Mouse (Mus musculus) liver, embryonic 11.5 days (tissue): Measurements from ENCODE around the gene 4632433K11Rik. TPM values are rescaled to one million over a fixed set of nuclear protein-coding genes. Genes with fewer than 3 reads are reported as not detected.

Experiments
- ATAC-seq: fragments of 200-750 bp; cut with Nextera tagmentation; replicated peaks from 2 replicates; pipeline ENCODE4 v1.8.0; 2017; ENCODE audit warnings: moderate number of reproducible peaks, mild to moderate bottlenecking, moderate TSS enrichment, moderate library complexity; ENCODE audit not compliant: low FRiP score
- DNase-seq: peaks from one replicate; pipeline ENCODE4 v3.0.0-alpha.2; 2017; ENCODE audit warnings: low spot score
- H3K27ac ChIP-seq: fragments of 300-500 bp; sonication (generic); 2 replicates; pipeline ENCODE4 v1.5.1; 2014; ENCODE audit warnings: mild to moderate bottlenecking, low read depth, low read length, control low read depth
- H3K27me3 ChIP-seq: fragments of 300-500 bp; sonication (generic); replicated peaks from 2 replicates; pipeline ENCODE4 v1.6.1; 2014; ENCODE audit warnings: low read length, mixed read lengths; ENCODE audit not compliant: control insufficient read depth, insufficient read depth
- H3K36me3 ChIP-seq: fragments of 300-500 bp; sonication (generic); 2 replicates; pipeline ENCODE4 v1.6.1; 2014; ENCODE audit warnings: mild to moderate bottlenecking, low read length, moderate library complexity, mixed read lengths; ENCODE audit not compliant: control insufficient read depth, insufficient read depth
- H3K4me1 ChIP-seq: fragments of 300-500 bp; sonication (generic); replicated peaks from 2 replicates; pipeline ENCODE4 v1.6.1; 2014; ENCODE audit warnings: low read length, mixed read lengths; ENCODE audit not compliant: control insufficient read depth, insufficient read depth
- H3K4me2 ChIP-seq: fragments of 300-500 bp; sonication (generic); 2 replicates; pipeline ENCODE4 v1.6.1; 2014; ENCODE audit warnings: mild to moderate bottlenecking, control low read depth, moderate library complexity
- H3K4me3 ChIP-seq: fragments of 300-500 bp; sonication (generic); 2 replicates; pipeline ENCODE4 v1.5.1; 2014; ENCODE audit warnings: low read depth, low read length, control low read depth
- H3K9ac ChIP-seq: fragments of 300-500 bp; sonication (generic); 2 replicates; pipeline ENCODE4 v1.6.1; 2014; ENCODE audit warnings: low read depth, low read length, control low read depth
- H3K9me3 ChIP-seq: fragments of 300-500 bp; sonication (generic); 2 replicates; pipeline ENCODE4 v1.6.1; 2016; ENCODE audit warnings: low read length, inconsistent platforms, mixed read lengths; ENCODE audit not compliant: control insufficient read depth
- WGBS: fragments of 180-500 bp; shearing (Covaris S2); extraction: QIAGEN DNeasy Blood & Tissue Kit; methylation state at CpG from one replicate; pipeline ENCODE4 v1.1.7; 2014; 5-methylcytosine and 5-hydroxymethylcytosine counted together
- polyA plus RNA-seq: library from polyadenylated mRNA; unstranded; fragments of >200 nt; fragmentation: Nextera tagmentation; extraction: Ambion mirVana; gene quantifications from 2 replicates; pipeline ENCODE4 v1.2.1, GENCODE M21; 2014

Gene 4632433K11Rik
- polyA plus RNA-seq, 1 experiment from 2014 or later, result not detected

GRCm38 (mm10) chr7:5057381-5057780 is 23.5 kb downstream of the 4632433K11Rik start:
- H3K36me3 ChIP-seq, result no peaks in the 10 kb centered on the region
- H3K4me2 ChIP-seq, result no peak overlapping the region
- WGBS, result 34% methylated on average over 8 of the region's 8 CpGs

GRCm38 (mm10) chr7:5057804-5058203 is 23.9 kb downstream of the 4632433K11Rik start:
- H3K4me2 ChIP-seq, result no peak overlapping the region
- ATAC-seq, result no peak
- DNase-seq, result no peak
- no peak overlapping the region for H3K4me3 ChIP-seq
- H3K36me3 ChIP-seq, result no peaks in the 10 kb centered on the region
- no peak overlapping the region for H3K27ac ChIP-seq
- peaks cover 12% of the 10 kb centered on the region for H3K4me1 ChIP-seq
- no peak overlapping the region for H3K9ac ChIP-seq
- H3K9me3 ChIP-seq, result no peaks in the 10 kb centered on the region
- 26% methylated on average over 11 of the region's 11 CpGs for WGBS
- H3K27me3 ChIP-seq, result peaks cover 62% of the 10 kb centered on the region

More at GRCm38 (mm10) chr7:5057381-5057780, 23.5 kb downstream of the 4632433K11Rik start:
- Histone ChIP-seq H3K4me3 (0 out of 2 replicates have a peak overlapping the region, but pooled peaks have one; percentile 32), H3K9me3 (no peaks in the 10 kb centered on the region), H3K27ac (no peak overlapping the region), H3K4me1 (peaks cover 15% of the 10 kb centered on the region), H3K27me3 (peaks cover 66% of the 10 kb centered on the region), H3K9ac (no peak overlapping the region)
- DNase-seq, result no peak
- no peak for ATAC-seq

GRCm38 (mm10) chr7:5058631-5059030 is 24.7 kb downstream of the 4632433K11Rik start:
- no peaks in the 10 kb centered on the region for H3K9me3 ChIP-seq
- H3K36me3 ChIP-seq, result no peaks in the 10 kb centered on the region
- peaks cover 54% of the 10 kb centered on the region for H3K27me3 ChIP-seq
- no peak overlapping the region for H3K4me3 ChIP-seq
- H3K9ac ChIP-seq, result no peak overlapping the region
- 92% methylated on average over 1 of the region's 1 CpGs for WGBS
- H3K27ac ChIP-seq, result no peak overlapping the region
- no peak overlapping the region for H3K4me2 ChIP-seq
- no peak for DNase-seq
- ATAC-seq, result no peak
- peaks cover 9% of the 10 kb centered on the region for H3K4me1 ChIP-seq

- ATAC-seq, result no peak
- DNase-seq, result no peak
- Histone ChIP-seq H3K27ac (no peak overlapping the region), H3K9me3 (no peaks in the 10 kb centered on the region), H3K4me1 (peaks cover 16% of the 10 kb centered on the region), H3K27me3 (peaks cover 46% of the 10 kb centered on the region), H3K9ac (no peak overlapping the region), H3K4me3 (0 out of 2 replicates have a peak overlapping the region, but pooled peaks have one; percentile 80), H3K36me3 (no peaks in the 10 kb centered on the region), H3K4me2 (no peak overlapping the region)
- WGBS, result 84% methylated on average over 12 of the region's 12 CpGs
Measured at GRCm38 (mm10) chr7:5059421-5059820, 25.5 kb downstream of the 4632433K11Rik start.

GRCm38 (mm10) chr7:5060239-5060731 is 26.4 kb downstream of the 4632433K11Rik start:
- 4% methylated on average over 27 of the region's 27 CpGs for WGBS
- Histone ChIP-seq H3K9me3 (no peaks in the 10 kb centered on the region), H3K9ac (peak overlapping the region; percentile 98), H3K4me1 (peaks cover 21% of the 10 kb centered on the region), H3K27ac (peak overlapping the region; percentile 98), H3K36me3 (no peaks in the 10 kb centered on the region), H3K27me3 (peaks cover 37% of the 10 kb centered on the region), H3K4me3 (peak overlapping the region; percentile 80), H3K4me2 (peak overlapping the region; percentile 100)
- ATAC-seq (no peak), DNase-seq (peak; percentile 69)

GRCm38 (mm10) chr7:5060944-5061773 is 27.2 kb downstream of the 4632433K11Rik start:
- WGBS, result 1% methylated on average over 60 of the region's 60 CpGs
- Histone ChIP-seq H3K4me2 (peak overlapping the region; percentile 100), H3K36me3 (peaks cover 5% of the 10 kb centered on the region), H3K4me3 (peak overlapping the region; percentile 80), H3K9ac (peak overlapping the region; percentile 98), H3K9me3 (no peaks in the 10 kb centered on the region), H3K4me1 (peaks cover 29% of the 10 kb centered on the region), H3K27ac (peak overlapping the region; percentile 98), H3K27me3 (peaks cover 29% of the 10 kb centered on the region)
- DNase-seq, result peak; percentile 92
- ATAC-seq, result peak; percentile 86

GRCm38 (mm10) chr7:5061774-5062359 is 27.9 kb downstream of the 4632433K11Rik start, which contains the start of gene U2af2:
TSS of gene U2af2 (plus strand) at chr7:5062143.
- peak; percentile 79 for ATAC-seq
- H3K9ac ChIP-seq, result peak within 1 kb of the TSS; percentile 98
- DNase-seq, result peak; percentile 92
- H3K4me1 ChIP-seq, result peaks cover 36% of the 10 kb centered on the region
- WGBS, result under 1% methylated on average over 59 of the region's 65 CpGs
- H3K27ac ChIP-seq, result peak within 1 kb of the TSS; percentile 98
- peak within 1 kb of the TSS; percentile 80 for H3K4me3 ChIP-seq
- peak within 1 kb of the TSS; percentile 100 for H3K4me2 ChIP-seq
- peaks cover 12% of the 10 kb centered on the region for H3K36me3 ChIP-seq
- no peaks in the 10 kb centered on the region for H3K9me3 ChIP-seq
- H3K27me3 ChIP-seq, result peaks cover 22% of the 10 kb centered on the region

GRCm38 (mm10) chr7:5062360-5063001 is 28.6 kb downstream of the 4632433K11Rik start:
- Histone ChIP-seq H3K9me3 (no peaks in the 10 kb centered on the region), H3K4me1 (peaks cover 37% of the 10 kb centered on the region), H3K36me3 (peaks cover 18% of the 10 kb centered on the region), H3K4me2 (peak overlapping the region; percentile 100), H3K9ac (peak overlapping the region; percentile 98), H3K4me3 (peak overlapping the region; percentile 80), H3K27me3 (peaks cover 15% of the 10 kb centered on the region), H3K27ac (peak overlapping the region; percentile 98)
- ATAC-seq (peak; percentile 67), DNase-seq (peak; percentile 78)
- under 1% methylated on average over 48 of the region's 51 CpGs for WGBS
